Mouse (Mus musculus): ENCODE measurements at regions not wholly inside any gene's neighbourhood (a gene's known extent, or its start where the extent isn't known, plus 50 kb on each side); places are given as distances from the start of the nearest gene placed in this dataset.

DNA sequence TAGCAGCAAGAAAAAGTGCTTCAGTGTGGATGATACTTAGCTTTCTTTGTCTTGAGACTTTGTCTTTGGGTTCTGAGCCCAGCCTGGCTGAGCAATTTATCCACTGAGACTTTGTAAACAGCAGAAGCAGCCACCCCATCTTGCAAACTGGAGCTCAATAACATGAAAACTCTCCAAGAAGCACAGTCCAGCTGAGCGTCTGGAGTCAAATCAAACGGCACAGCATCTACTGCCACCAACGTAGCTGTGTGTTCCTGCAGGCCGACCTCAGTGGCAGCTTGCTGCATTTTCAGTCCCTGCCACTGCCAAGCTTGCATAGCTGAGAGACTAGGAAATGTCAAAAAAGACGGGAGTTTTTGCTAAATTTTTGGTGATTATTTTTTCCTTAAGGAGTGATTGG lies 68.8 kb upstream of the Galnt17 start:
- Histone ChIP-seq H3K36me3 (no peaks in the 10 kb centered on the region), H3K4me1 (no peaks in the 10 kb centered on the region), H3K27me3 (ENCODE audit: low read depth, poor library complexity, severe bottlenecking) (no peaks in the 10 kb centered on the region), H3K27ac (no peak overlapping the region), H3K4me3 (no peak overlapping the region), H3K9me3 (replicated peaks) (no peaks in the 10 kb centered on the region)
- no peak for DNase-seq (ENCODE audit: low spot score)
- WGBS = 86% methylated on average over 5 of the region's 5 CpGs

DNA sequence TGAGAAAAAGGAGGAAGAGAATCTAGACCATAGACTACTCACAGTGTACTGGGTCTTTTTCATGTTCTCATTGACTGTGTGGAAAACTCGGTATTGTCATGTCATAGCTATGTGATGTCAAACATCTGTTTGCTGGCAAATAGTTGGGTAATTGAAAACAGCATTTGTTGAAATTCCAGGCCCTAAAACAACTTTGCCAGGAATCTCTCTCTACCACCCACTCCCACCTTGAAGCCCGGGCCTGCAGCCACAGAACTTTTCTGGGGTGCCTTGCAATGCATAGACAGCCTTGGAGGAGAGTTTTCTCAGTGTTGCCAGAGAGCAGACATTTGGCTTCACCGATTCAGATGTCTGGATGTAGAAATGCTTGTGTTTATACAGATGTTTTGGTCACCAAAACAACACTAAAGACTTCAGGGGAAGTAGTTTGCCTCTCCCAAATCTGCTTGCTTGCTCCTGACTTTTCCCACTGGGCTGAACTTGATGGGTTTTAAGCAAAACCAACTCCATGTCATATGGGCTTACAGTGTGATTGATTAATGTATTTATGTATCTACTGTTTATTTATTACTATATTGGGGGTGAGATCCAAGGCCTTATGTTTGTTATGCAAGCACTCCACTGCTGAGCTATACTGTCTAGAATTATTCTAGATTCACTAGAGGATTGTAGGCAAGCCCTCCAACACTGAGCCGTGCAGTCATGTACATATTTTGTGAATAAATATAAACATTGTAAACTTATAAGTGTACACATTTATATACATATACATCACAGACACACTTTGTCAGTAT lies 63.2 kb upstream of the Galnt17 start:
- Histone ChIP-seq H3K4me1 (peaks cover 20% of the 10 kb centered on the region), H3K27me3 (ENCODE audit: low read depth, poor library complexity, severe bottlenecking) (no peaks in the 10 kb centered on the region), H3K36me3 (no peaks in the 10 kb centered on the region), H3K27ac (peak overlapping the region; percentile 36), H3K9me3 (replicated peaks) (no peaks in the 10 kb centered on the region), H3K4me3 (no peak overlapping the region)
- 65% methylated on average over 4 of the region's 4 CpGs for WGBS
- DNase-seq (ENCODE audit: low spot score) = peak; percentile 30

DNA sequence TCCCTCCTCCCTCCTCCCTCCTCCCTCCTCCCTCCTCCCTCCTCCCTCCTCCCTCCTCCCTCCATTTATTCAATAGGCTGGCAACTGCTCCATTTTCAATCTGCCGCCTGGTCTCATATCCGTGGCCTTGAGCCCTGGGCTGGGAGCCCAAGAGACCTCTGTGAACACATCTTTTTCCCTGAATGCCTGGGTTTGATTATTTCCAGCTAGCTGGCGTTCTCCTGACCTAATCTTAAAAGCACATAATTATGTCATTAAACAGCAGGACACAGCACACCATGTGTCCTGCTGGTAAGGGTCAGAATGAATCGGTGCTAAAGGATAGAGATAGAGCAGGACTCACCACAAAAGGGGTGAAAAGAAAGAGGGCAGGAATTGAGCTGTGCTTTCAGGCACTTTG lies 59.2 kb upstream of the Galnt17 start:
- Histone ChIP-seq H3K4me3 (no peak overlapping the region), H3K4me1 (peaks cover 20% of the 10 kb centered on the region), H3K36me3 (no peaks in the 10 kb centered on the region), H3K27ac (no peak overlapping the region), H3K9me3 (replicated peaks) (no peaks in the 10 kb centered on the region), H3K27me3 (ENCODE audit: low read depth, poor library complexity, severe bottlenecking) (0 out of 2 replicates have a peak, but pooled peaks cover 4% of the 10 kb centered on the region)
- WGBS = 11% methylated on average over 4 of the region's 4 CpGs
- DNase-seq (ENCODE audit: low spot score) = peak; percentile 33

- H3K36me3 ChIP-seq = no peaks in the 10 kb centered on the region
- H3K9me3 ChIP-seq (replicated peaks) = no peaks in the 10 kb centered on the region
- no peak overlapping the region for H3K27ac ChIP-seq
- H3K27me3 ChIP-seq (ENCODE audit: low read depth, poor library complexity, severe bottlenecking) = 0 out of 2 replicates have a peak, but pooled peaks cover 4% of the 10 kb centered on the region
- H3K4me1 ChIP-seq = no peaks in the 10 kb centered on the region
- no peak overlapping the region for H3K4me3 ChIP-seq
- WGBS = 83% methylated on average over 3 of the region's 3 CpGs
- no peak for DNase-seq (ENCODE audit: low spot score)
These were observed 51.5 kb upstream of the Galnt17 start for GRCm38 (mm10) chr5:131359831-131360230.

All from limb, embryonic 10.5 days (tissue).